Mouse (Mus musculus) embryonic facial prominence, embryonic 13.5 days (tissue): Measurements from ENCODE around the gene Hoxa9. TPM values are rescaled to one million over a fixed set of nuclear protein-coding genes. Genes with fewer than 3 reads are reported as not detected.
A peak's percentile ranks its signal among the peaks of the same experiment; 100 is the strongest.

Source experiments
- ATAC-seq: fragments of 200-750 bp; cut with Nextera tagmentation; 2 replicates; pipeline ENCODE4 v1.8.0; 2017; ENCODE audit warnings: low read depth; ENCODE audit not compliant: insufficient number of reproducible peaks, insufficient read depth, low FRiP score, low TSS enrichment
- H3K27ac ChIP-seq: fragments of 300-500 bp; sonication (generic); 2 replicates; pipeline ENCODE4 v1.5.1; 2015; ENCODE audit warnings: moderate library complexity, mild to moderate bottlenecking, inconsistent platforms
- H3K27me3 ChIP-seq: fragments of 300-500 bp; sonication (generic); 2 replicates; pipeline ENCODE4 v1.6.1; 2015; ENCODE audit warnings: mild to moderate bottlenecking, inconsistent platforms
- H3K36me3 ChIP-seq: fragments of 300-500 bp; sonication (generic); 2 replicates; pipeline ENCODE4 v1.6.1; 2015; ENCODE audit warnings: mild to moderate bottlenecking, inconsistent platforms
- H3K4me1 ChIP-seq: fragments of 300-500 bp; sonication (generic); 2 replicates; pipeline ENCODE4 v1.6.1; 2015; ENCODE audit warnings: inconsistent platforms
- H3K4me2 ChIP-seq: fragments of 300-500 bp; sonication (generic); 2 replicates; pipeline ENCODE4 v1.6.1; 2015; ENCODE audit warnings: moderate library complexity, mild to moderate bottlenecking, inconsistent platforms
- H3K4me3 ChIP-seq: fragments of 300-500 bp; sonication (generic); 2 replicates; pipeline ENCODE4 v1.5.1; 2015; ENCODE audit warnings: mild to moderate bottlenecking, inconsistent platforms
- H3K9ac ChIP-seq: fragments of 300-500 bp; sonication (generic); 2 replicates; pipeline ENCODE4 v1.6.1; 2015; ENCODE audit warnings: mild to moderate bottlenecking, inconsistent platforms
- H3K9me3 ChIP-seq: fragments of 300-500 bp; sonication (generic); 2 replicates; pipeline ENCODE4 v1.6.1; 2016; ENCODE audit warnings: inconsistent platforms
- WGBS: fragments of 180-500 bp; shearing (Covaris S2); methylation state at CpG from one replicate; pipeline ENCODE4 v1.1.7; 2015; ENCODE audit warnings: mixed read lengths; 5-methylcytosine and 5-hydroxymethylcytosine counted together
- polyA plus RNA-seq: library from polyadenylated mRNA; unstranded; fragments of >200 nt; fragmentation: Nextera tagmentation; extraction: Ambion mirVana; gene quantifications from 2 replicates; pipeline ENCODE4 v1.2.1, GENCODE M21; 2015

Hoxa9 gene
- polyA plus RNA-seq, 1 experiment from 2014 or later = not detected

DNA sequence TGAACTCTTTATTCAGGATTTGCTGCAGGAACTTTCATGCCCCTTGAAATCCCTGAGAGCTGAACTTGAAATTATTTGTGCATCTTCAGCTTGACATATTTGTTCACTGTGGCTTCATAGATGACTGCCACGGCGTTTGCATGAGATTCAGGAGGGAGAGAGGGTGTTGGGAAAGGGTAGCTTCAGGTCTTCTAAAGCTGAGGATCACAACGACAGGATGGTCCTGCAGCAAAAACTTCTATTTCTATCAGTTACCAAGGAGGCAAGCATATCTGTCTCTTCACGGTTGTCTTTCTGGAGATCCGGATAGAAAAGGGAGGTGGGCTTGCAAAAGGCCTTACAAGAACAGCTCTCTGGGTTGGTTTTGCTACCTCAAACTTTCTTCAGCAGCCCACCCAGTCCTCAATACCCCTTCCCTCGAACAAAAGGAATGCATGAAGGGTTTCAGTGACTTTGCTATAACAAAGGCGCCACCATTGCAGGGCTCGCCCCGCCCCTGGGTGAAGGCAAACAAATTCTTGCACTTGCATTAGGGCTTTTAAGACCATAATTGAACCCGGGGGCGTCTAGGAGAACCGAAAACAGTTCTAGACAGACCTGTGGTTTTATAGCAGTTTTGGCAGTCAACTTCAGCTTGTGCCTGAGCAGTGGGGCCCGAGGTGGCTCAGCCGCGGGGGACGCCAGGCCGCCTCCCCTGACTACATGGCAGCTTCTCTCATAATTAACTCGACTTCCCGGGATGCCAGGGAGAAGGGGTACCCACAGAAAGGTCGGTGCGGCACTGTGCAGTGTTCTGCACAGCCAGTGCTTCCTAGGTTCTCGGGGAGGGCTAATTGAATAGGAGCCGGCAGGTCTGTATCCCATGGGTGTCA, 17.1 kb upstream of the Hoxa9 start:
- Histone ChIP-seq H3K4me3 (0 out of 2 replicates have a peak overlapping the region, but pooled peaks have one; percentile 1), H3K27ac (no peak overlapping the region), H3K4me1 (peaks cover 9% of the 10 kb centered on the region; the same call in 1 of the 2 replicates), H3K36me3 (no peaks in the 10 kb centered on the region), H3K9me3 (no peaks in the 10 kb centered on the region), H3K4me2 (no peak overlapping the region), H3K9ac (no peak overlapping the region), H3K27me3 (peaks cover 99% of the 10 kb centered on the region)
- WGBS = 1% methylated on average over 23 of the region's 23 CpGs
- ATAC-seq = no peak

DNA sequence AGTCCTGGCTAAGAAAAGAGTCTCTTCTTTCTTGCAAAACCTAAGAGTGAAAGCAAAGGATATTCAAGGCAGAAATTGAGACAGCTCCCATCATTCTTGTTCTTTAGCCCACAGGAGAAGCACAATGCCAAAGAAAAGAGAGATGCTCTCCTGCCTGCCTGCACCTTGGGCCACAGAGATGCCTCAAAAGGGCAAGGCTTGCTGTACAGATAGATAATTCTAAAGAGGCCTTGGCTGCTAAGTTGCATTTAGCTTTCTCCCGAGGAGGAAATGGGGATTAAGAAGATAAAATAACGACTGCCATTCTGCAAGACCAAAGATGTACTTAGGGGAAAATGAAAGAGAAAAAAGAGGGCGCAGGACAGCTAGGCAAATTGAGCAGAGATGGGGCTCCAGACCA, 16.0 kb upstream of the Hoxa9 start:
- 4% methylated on average over 3 of the region's 3 CpGs for WGBS
- Histone ChIP-seq H3K4me1 (peaks cover 9% of the 10 kb centered on the region; the same call in 1 of the 2 replicates), H3K9ac (no peak overlapping the region), H3K4me3 (no peak overlapping the region), H3K27ac (no peak overlapping the region), H3K27me3 (peaks cover 99% of the 10 kb centered on the region), H3K4me2 (no peak overlapping the region), H3K9me3 (no peaks in the 10 kb centered on the region), H3K36me3 (no peaks in the 10 kb centered on the region)
- ATAC-seq = no peak

DNA sequence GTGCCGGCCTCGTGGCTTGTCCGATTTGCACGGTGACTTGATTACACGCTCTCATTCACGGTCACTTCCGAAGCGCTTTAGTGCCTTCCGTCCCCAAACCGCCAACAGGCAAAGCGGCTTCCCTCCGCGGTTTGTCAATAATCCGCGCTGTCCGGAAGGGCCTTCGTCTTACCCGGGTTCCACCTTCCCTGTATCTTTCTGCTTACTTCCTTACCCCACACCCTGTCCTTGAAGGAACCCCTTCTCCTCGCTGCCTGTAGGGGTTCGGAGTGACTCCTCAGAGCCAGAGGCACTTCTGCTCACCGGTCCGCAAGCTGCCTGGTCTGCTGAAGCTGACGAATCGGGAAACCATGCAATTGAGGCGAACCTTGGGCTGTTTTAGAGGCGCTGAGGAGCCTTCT, 15.5 kb upstream of the Hoxa9 start:
- Histone ChIP-seq H3K36me3 (no peaks in the 10 kb centered on the region), H3K4me3 (no peak overlapping the region), H3K9ac (no peak overlapping the region), H3K9me3 (no peaks in the 10 kb centered on the region), H3K27me3 (peaks cover 99% of the 10 kb centered on the region), H3K27ac (no peak overlapping the region), H3K4me1 (peaks cover 9% of the 10 kb centered on the region; the same call in 1 of the 2 replicates), H3K4me2 (no peak overlapping the region)
- no peak for ATAC-seq
- under 1% methylated on average over 26 of the region's 26 CpGs for WGBS

DNA sequence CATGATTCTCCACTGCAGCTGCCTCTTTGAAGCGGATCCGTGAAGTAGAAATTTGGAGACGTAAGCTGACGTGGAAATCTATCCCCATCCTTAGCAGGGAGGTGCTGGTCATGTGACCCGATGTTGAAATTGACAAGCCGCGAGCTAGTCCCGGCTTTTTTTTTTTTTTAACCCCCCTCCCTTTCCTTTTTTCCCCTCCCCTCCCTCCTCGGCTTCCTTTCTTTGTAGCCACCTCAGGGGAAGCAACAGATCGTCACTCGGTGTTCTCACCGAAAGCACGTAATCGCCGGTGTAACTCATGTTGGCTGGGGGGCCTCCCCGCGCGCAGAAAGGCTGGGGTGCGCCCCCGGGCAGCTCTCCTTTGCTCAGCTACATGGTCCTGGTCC, 14.9 kb upstream of the Hoxa9 start, which contains the start of gene Hoxa11:
Gene Hoxa11, minus strand, starts transcription at position 54 of the 386 bp plus-strand sequence.
- Histone ChIP-seq H3K9ac (no peak within 1 kb of the TSS), H3K9me3 (no peaks in the 10 kb centered on the region), H3K4me1 (peaks cover 9% of the 10 kb centered on the region; the same call in 1 of the 2 replicates), H3K27ac (no peak within 1 kb of the TSS), H3K36me3 (no peaks in the 10 kb centered on the region), H3K4me3 (no peak within 1 kb of the TSS), H3K4me2 (no peak within 1 kb of the TSS), H3K27me3 (peaks cover 99% of the 10 kb centered on the region)
- no peak for ATAC-seq
- 1% methylated on average over 20 of the region's 20 CpGs for WGBS

DNA sequence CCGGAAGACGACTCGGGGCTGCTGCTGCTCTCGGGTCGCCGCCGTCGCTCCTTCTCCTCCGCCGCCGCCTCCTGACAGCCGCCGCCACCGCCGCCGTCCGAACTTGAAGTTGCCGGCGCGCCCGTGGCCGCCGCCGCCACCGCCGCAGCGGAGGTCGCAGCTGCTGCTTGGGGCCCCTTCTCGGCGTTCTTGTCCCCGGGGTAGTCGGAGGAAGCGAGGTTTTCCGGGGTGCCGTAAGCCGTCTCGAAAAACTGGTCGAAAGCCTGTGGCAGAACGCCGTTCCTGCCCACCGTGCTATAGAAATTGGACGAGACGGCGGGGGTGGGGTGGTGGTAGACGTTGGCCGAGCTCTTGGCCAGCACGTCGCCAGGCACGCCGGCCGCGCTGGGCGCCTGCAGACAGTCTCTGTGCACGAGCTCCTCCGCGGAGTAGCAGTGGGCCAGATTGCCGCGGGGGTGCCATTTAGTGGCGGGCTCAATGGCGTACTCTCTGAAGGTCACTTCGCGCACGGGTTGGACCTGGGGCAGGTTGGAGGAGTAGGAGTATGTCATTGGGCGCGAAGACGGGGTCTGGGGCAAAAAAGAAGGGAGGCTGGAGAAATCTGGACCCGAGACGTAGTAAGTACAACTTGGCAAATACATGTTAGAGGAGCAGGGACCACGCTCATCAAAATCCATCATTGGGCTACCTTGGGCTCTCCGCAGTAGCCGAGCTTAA, 14.3 kb upstream of the Hoxa9 start:
- no peaks in the 10 kb centered on the region for H3K9me3 ChIP-seq
- H3K4me3 ChIP-seq = no peak overlapping the region
- WGBS = 1% methylated on average over 68 of the region's 71 CpGs
- H3K27ac ChIP-seq = no peak overlapping the region
- no peaks in the 10 kb centered on the region for H3K36me3 ChIP-seq
- H3K4me2 ChIP-seq = no peak overlapping the region
- H3K27me3 ChIP-seq = peaks cover 99% of the 10 kb centered on the region
- ATAC-seq = no peak
- no peak overlapping the region for H3K9ac ChIP-seq
- H3K4me1 ChIP-seq = peaks cover 9% of the 10 kb centered on the region; the same call in 1 of the 2 replicates

DNA sequence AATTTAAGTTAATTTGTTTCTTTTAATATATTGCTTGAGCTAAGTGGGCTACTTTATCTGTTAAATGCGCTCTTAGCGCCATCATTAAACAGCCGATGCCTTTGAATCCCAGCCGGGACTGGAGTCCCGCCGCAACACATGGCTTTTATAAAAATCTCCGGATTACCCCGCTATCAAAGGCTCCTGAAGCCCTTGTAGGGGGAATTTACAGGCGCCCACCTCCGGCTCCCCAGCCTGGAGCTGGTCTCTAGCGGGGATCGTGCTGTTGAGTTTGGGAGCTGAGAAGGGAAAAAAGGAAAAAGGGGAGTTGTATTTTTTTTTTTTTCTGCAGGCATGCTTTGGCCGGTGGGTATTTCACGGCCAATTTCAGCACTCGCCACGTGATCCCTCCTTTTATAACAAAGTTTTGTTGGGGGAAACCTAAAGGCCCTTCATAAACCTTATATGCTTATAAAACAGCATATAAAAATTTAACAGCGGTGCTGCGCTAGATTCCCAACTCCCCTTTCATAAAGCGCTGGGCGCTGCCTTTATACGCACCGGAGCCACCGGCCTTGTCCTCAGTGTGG, 13.7 kb upstream of the Hoxa9 start:
- Histone ChIP-seq H3K27me3 (peaks cover 99% of the 10 kb centered on the region), H3K4me3 (no peak overlapping the region), H3K4me2 (no peak overlapping the region), H3K36me3 (no peaks in the 10 kb centered on the region), H3K9me3 (no peaks in the 10 kb centered on the region), H3K9ac (no peak overlapping the region), H3K4me1 (peaks cover 9% of the 10 kb centered on the region; the same call in 1 of the 2 replicates), H3K27ac (no peak overlapping the region)
- no peak for ATAC-seq
- WGBS = under 1% methylated on average over 23 of the region's 23 CpGs

DNA sequence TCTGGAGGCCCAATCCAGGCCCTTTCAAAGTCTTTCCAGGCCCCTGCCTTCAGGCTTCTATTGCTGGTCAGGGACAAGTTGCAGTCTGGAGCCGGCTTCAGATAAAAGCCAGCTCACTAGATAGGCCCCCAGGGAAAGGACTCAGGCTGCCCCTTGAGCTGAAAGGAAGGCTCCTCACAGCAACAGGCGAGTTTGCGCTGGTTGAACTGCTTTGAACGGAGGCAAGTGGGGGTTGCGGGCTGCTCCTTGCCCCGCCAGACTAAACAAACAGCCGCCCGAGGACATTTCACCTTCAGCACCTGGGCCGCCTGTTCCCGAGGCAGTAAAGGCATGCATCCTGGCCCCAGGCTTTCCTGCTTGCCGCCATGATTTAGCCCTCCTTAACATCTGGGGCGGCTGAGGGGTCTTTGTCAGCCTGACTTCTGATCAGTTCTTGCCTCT, 12.8 kb upstream of the Hoxa9 start:
- Histone ChIP-seq H3K9ac (no peak overlapping the region), H3K27me3 (peaks cover 98% of the 10 kb centered on the region), H3K4me2 (no peak overlapping the region), H3K4me3 (no peak overlapping the region), H3K36me3 (no peaks in the 10 kb centered on the region), H3K27ac (no peak overlapping the region), H3K4me1 (peaks cover 9% of the 10 kb centered on the region; the same call in 1 of the 2 replicates), H3K9me3 (no peaks in the 10 kb centered on the region)
- WGBS = under 1% methylated on average over 12 of the region's 12 CpGs
- no peak for ATAC-seq

DNA sequence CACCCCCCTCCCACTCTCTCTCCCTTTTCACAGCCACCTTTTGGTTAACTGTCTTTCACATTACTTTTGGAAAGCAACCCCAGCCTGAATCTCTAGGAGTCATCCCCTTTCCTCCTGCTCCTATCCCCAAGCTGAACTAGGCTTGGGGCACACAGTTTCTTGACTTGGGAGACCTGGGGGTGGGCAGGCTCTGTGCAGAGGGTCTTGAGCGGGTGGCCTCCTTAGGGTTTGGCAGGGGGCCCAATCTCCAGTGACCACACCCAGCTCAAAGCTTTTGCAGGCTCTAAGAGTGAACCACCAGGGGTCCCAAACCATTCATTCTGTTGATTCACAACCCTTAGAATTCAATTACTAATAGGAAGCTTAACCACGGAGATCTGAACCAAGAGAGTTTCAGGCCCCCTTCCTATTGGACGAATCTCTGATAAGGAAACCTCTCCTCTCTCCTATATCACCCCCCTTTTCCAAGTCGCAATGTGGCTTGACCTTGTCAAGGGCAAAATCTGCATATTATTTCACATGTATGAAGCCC, 12.0 kb upstream of the Hoxa9 start:
- ATAC-seq = no peak
- H3K4me3 ChIP-seq = no peak overlapping the region
- H3K27me3 ChIP-seq = peaks cover 98% of the 10 kb centered on the region
- no peak overlapping the region for H3K9ac ChIP-seq
- no peak overlapping the region for H3K4me2 ChIP-seq
- no peaks in the 10 kb centered on the region for H3K36me3 ChIP-seq
- no peaks in the 10 kb centered on the region for H3K9me3 ChIP-seq
- 2% methylated on average over 4 of the region's 4 CpGs for WGBS
- H3K27ac ChIP-seq = no peak overlapping the region
- H3K4me1 ChIP-seq = peaks cover 6% of the 10 kb centered on the region; the same call in 1 of the 2 replicates

DNA sequence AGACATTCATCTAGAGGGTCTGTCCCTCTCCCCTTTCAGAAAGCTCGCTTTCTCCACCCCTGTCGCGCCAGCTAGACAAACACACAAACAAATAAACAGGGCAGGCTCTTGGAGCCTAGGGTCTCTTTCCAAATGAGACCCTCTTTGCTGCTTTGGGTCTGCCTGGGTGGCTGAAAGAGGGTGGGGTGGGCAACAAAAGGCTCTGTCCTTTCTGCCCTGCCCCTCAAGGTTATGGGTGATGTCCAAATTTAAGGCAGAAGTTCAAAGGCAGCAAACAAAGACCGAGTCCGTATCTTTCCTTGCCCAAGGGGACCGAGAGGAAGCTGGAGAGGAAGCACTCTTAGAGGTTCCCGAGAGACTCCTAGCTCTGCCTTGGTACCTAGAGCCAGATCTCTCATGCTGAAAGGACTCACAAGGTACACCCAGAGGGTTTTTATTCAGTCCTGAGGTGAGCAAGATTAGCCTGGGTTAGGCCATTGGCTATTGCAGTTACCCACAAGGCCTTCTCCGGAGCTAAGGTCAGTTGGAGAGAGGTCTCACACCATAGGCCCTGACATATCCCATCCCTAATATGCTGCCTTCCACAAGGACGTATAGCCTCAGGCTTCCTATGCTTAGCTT, 10.2 kb upstream of the Hoxa9 start:
- ATAC-seq = no peak
- Histone ChIP-seq H3K4me2 (no peak overlapping the region), H3K9ac (no peak overlapping the region), H3K4me1 (peaks cover 2% of the 10 kb centered on the region; the same call in 1 of the 2 replicates), H3K36me3 (no peaks in the 10 kb centered on the region), H3K27me3 (peaks cover 99% of the 10 kb centered on the region), H3K4me3 (no peak overlapping the region), H3K27ac (no peak overlapping the region), H3K9me3 (no peaks in the 10 kb centered on the region)
- 1% methylated on average over 9 of the region's 9 CpGs for WGBS

DNA sequence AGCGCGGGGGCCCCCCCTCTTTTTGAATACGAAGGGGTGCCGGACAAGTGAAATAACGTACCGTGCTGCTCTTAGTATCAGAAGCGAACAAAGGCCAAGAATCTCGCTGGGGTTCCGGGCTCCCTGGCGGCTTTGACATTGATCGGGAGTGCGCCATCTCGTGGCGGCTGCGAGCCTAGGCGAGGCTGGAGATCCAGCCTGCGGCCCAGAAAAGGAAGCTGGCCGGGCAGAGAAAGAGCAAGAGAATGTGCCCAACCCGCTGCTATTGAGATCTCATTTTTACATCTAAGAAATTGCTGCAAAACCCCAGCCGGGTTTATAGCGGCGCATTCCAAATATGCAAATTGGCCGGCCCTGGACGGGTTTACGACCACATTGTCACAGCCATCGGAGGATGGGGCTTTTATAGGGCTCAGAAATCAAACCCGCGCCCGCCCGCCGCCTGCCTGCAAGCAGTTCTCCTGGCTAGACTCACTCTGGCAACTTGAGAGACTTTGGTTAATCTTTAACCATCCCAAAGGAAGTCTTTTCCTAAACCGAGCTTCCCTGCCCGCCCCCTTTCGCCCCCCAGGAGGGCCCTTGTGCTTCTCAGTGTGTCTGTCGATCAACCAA, 9.6 kb upstream of the Hoxa9 start, which contains the start of gene Hoxa10:
Gene Hoxa10, minus strand, starts transcription at position 466 of the 612 bp plus-strand sequence.
- no peaks in the 10 kb centered on the region for H3K9me3 ChIP-seq
- no peak within 1 kb of the TSS for H3K27ac ChIP-seq
- peaks cover 99% of the 10 kb centered on the region for H3K27me3 ChIP-seq
- H3K4me2 ChIP-seq = peak within 1 kb of the TSS; percentile 36; the same call in 1 of the 2 replicates
- H3K36me3 ChIP-seq = no peaks in the 10 kb centered on the region
- H3K9ac ChIP-seq = no peak within 1 kb of the TSS
- ATAC-seq = no peak
- WGBS = 2% methylated on average over 35 of the region's 35 CpGs
- H3K4me1 ChIP-seq = no peaks in the 10 kb centered on the region; the same call in 1 of the 2 replicates
- peak within 1 kb of the TSS; percentile 20; the same call in 1 of the 2 replicates for H3K4me3 ChIP-seq
